Mouse (Mus musculus): ENCODE results near the gene Dynll2.

GRCm38 (mm10) chr11:88030219-88030618 lies 42.9 kb upstream of the Dynll2 start:
- no peak for TF ChIP-seq POLR2A (IDR thresholded peaks at IDR 0.05; ENCODE audit: control insufficient read depth, extremely low read depth, insufficient read depth, low read length, poor library complexity)
- TF ChIP-seq CTCF (IDR thresholded peaks at IDR 0.05; ENCODE audit: borderline replicate concordance, control insufficient read depth, extremely low read depth, insufficient read depth, low read length, poor library complexity): no peak

Data from thymus, adult 2 months (tissue).